Mouse (Mus musculus) testis, adult 2 months (tissue): ENCODE measurements around the gene Xrcc4. TPM values are rescaled to one million over a fixed set of nuclear protein-coding genes. Genes with fewer than 3 reads are reported as not detected.

Experiments
- H3K27ac ChIP-seq: fragments of 200-500 bp; 2 replicates; pipeline ENCODE4 v1.5.1; 2012; ENCODE audit warnings: low read depth, low read length; ENCODE audit not compliant: control insufficient read depth, insufficient read depth
- H3K27me3 ChIP-seq: fragments of 200-500 bp; 2 replicates; pipeline ENCODE4 v1.6.1; 2012; ENCODE audit warnings: mild to moderate bottlenecking, low read length, moderate library complexity; ENCODE audit not compliant: control insufficient read depth, insufficient read depth
- H3K36me3 ChIP-seq: fragments of 200-500 bp; 2 replicates; pipeline ENCODE4 v1.6.1; 2012; ENCODE audit warnings: mild to moderate bottlenecking, low read length; ENCODE audit not compliant: control insufficient read depth, insufficient read depth
- H3K4me1 ChIP-seq: fragments of 200-500 bp; 2 replicates; pipeline ENCODE4 v1.6.1; 2012; ENCODE audit warnings: low read length; ENCODE audit not compliant: control insufficient read depth, insufficient read depth
- H3K4me3 ChIP-seq: fragments of 200-500 bp; 2 replicates; pipeline ENCODE4 v1.5.1; 2012; ENCODE audit warnings: low read depth, mild to moderate bottlenecking, low read length, moderate library complexity, mixed read lengths; ENCODE audit not compliant: control insufficient read depth
- CTCF ChIP-seq: fragments of 200-500 bp; IDR thresholded peaks from 2 replicates; pipeline ENCODE4 v1.5.1; 2012; ENCODE audit warnings: low read depth, mild to moderate bottlenecking, inconsistent platforms, low read length, moderate library complexity; ENCODE audit not compliant: control insufficient read depth, insufficient read depth, insufficient replicate concordance
- POLR2A ChIP-seq: fragments of 200-500 bp; IDR thresholded peaks from 2 replicates; pipeline ENCODE4 v1.6.1; 2012; ENCODE audit warnings: low read depth, mild to moderate bottlenecking, inconsistent platforms, low read length, moderate library complexity; ENCODE audit not compliant: control insufficient read depth
- polyA plus RNA-seq: library from polyadenylated mRNA; depleted of rRNA; stranded (reverse); fragments of >200 nt; gene quantifications from 2 replicates; pipeline ENCODE4 v1.2.3, GENCODE M21; 2012

Xrcc4 gene
- polyA plus RNA-seq, 1 experiment = 21.0 TPM

- Histone ChIP-seq H3K27me3 (no peaks in the 10 kb centered on the region), H3K27ac (no peak overlapping the region), H3K4me1 (no peaks in the 10 kb centered on the region), H3K4me3 (no peak overlapping the region), H3K36me3 (no peaks in the 10 kb centered on the region)
- TF ChIP-seq CTCF (no peak), POLR2A (no peak)
Measured at GRCm38 (mm10) chr13:89890159-89890558, 199.2 kb downstream of the Xrcc4 start.

DNA sequence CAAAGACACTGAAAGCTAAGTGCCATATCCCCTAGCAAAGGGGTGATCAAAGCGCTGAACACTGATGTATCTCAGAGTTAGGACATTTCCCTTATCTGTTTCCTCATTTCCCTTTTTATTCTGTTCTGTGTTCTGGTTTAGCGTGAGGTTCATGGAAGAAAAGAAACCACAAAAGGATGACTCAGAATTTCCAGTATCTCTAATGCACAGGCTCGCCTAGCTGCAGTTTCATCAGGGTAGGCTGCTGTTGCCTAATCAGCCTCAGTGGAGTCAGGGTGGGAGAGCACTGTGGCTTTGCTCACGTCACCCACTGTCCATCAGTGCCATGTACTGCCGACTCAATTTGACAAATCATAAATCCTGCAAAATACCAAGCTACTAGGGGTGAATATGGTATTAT is 200.3 kb downstream of the Xrcc4 start:
- H3K4me1 ChIP-seq = no peaks in the 10 kb centered on the region
- TF ChIP-seq POLR2A (no peak), CTCF (no peak)
- no peaks in the 10 kb centered on the region for H3K36me3 ChIP-seq
- no peaks in the 10 kb centered on the region for H3K27me3 ChIP-seq
- no peak overlapping the region for H3K4me3 ChIP-seq
- no peak overlapping the region for H3K27ac ChIP-seq

- Histone ChIP-seq H3K4me3 (no peak overlapping the region), H3K36me3 (no peaks in the 10 kb centered on the region), H3K4me1 (no peaks in the 10 kb centered on the region), H3K27ac (no peak overlapping the region), H3K27me3 (no peaks in the 10 kb centered on the region)
- TF ChIP-seq POLR2A = no peak
- TF ChIP-seq CTCF = no peak
Measured at GRCm38 (mm10) chr13:89883523-89883922, 205.9 kb downstream of the Xrcc4 start.

- TF ChIP-seq POLR2A = no peak
- TF ChIP-seq CTCF = no peak
- Histone ChIP-seq H3K36me3 (no peaks in the 10 kb centered on the region), H3K27me3 (no peaks in the 10 kb centered on the region), H3K4me3 (no peak overlapping the region), H3K4me1 (no peaks in the 10 kb centered on the region), H3K27ac (no peak overlapping the region)
Measured at GRCm38 (mm10) chr13:89881281-89881680, 208.1 kb downstream of the Xrcc4 start.

- H3K36me3 ChIP-seq = no peaks in the 10 kb centered on the region
- no peaks in the 10 kb centered on the region for H3K4me1 ChIP-seq
- no peak overlapping the region for H3K4me3 ChIP-seq
- H3K27ac ChIP-seq = no peak overlapping the region
- TF ChIP-seq POLR2A = no peak
- no peak for TF ChIP-seq CTCF
- H3K27me3 ChIP-seq = no peaks in the 10 kb centered on the region
Measured at GRCm38 (mm10) chr13:89878832-89879468, 210.5 kb downstream of the Xrcc4 start.

DNA sequence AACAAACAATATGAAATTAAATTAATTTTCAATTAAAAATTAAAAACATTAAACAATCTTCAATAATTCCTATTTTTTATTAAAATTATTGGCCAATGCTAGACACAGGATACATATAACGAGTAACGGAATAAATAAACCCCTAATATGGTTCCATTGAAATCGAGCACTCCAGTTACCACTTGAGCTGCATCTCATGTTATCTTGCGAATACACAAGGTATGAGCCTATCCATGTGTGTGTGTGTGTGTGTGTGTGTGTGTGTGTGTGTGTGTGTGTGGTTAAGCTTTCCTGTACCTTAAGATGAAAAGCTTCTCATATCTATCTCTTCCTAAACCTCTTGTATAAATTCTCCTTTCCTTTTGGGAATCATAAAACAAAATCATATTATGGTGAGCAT is 213.9 kb downstream of the Xrcc4 start:
- no peaks in the 10 kb centered on the region for H3K36me3 ChIP-seq
- H3K27me3 ChIP-seq = no peaks in the 10 kb centered on the region
- H3K4me3 ChIP-seq = no peak overlapping the region
- no peak overlapping the region for H3K27ac ChIP-seq
- H3K4me1 ChIP-seq = no peaks in the 10 kb centered on the region
- no peak for TF ChIP-seq POLR2A
- no peak for TF ChIP-seq CTCF

DNA sequence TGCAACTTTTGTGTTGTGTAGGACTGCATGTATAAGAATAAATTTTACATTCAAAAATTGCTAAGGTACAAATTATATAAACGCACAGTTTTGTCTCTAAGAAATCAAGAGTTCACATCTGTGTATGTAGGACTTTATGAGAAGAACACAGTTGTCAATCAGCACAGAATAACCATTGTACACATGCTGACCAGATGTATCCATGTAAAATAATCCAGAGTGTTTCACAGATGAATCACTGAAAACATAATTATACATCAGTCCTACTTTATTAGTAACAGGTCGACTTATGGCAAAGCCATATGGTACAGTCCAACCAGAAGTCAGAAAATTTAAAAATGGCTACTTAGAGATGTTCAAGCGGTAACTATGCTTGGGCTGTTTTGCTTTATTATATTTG is 216.7 kb downstream of the Xrcc4 start:
- H3K36me3 ChIP-seq = no peaks in the 10 kb centered on the region
- H3K27me3 ChIP-seq = no peaks in the 10 kb centered on the region
- no peak overlapping the region for H3K27ac ChIP-seq
- TF ChIP-seq POLR2A (no peak), CTCF (no peak)
- H3K4me1 ChIP-seq = no peaks in the 10 kb centered on the region
- no peak overlapping the region for H3K4me3 ChIP-seq

DNA sequence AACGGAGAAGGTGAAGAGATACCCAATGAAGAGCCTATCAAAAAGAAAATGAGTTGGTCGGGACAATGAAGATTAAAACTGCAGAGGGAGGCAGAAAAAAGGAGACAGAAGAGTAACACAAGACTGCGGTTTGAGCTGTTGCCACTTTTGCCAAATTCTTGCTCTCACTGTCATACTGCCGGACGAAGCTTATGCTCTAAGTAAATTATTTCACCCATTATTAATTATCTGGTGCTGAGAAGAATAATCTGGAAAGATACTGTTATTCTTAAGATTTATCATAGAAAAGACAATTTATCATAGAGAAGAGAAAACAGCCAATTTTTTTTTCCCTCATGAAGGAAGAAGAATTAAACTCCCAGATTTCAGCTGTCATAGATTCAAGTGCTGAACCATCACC is 235.3 kb downstream of the Xrcc4 start:
- Histone ChIP-seq H3K27me3 (no peaks in the 10 kb centered on the region), H3K27ac (no peak overlapping the region), H3K4me1 (no peaks in the 10 kb centered on the region), H3K4me3 (no peak overlapping the region), H3K36me3 (no peaks in the 10 kb centered on the region)
- TF ChIP-seq CTCF = no peak
- no peak for TF ChIP-seq POLR2A
